Mouse (Mus musculus) E14TG2a.4 (cell line): ENCODE results near the gene Pigu.

ENCODE experiments used
- CTCF ChIP-seq: conservative IDR thresholded peaks from 2 replicates; pipeline ENCODE4 v1.5.1; 2014; ENCODE audit warnings: low read length
- NANOG ChIP-seq: IDR thresholded peaks from 2 replicates; pipeline ENCODE4 v1.6.1; 2014; ENCODE audit warnings: borderline replicate concordance, low read length, mixed read lengths

DNA sequence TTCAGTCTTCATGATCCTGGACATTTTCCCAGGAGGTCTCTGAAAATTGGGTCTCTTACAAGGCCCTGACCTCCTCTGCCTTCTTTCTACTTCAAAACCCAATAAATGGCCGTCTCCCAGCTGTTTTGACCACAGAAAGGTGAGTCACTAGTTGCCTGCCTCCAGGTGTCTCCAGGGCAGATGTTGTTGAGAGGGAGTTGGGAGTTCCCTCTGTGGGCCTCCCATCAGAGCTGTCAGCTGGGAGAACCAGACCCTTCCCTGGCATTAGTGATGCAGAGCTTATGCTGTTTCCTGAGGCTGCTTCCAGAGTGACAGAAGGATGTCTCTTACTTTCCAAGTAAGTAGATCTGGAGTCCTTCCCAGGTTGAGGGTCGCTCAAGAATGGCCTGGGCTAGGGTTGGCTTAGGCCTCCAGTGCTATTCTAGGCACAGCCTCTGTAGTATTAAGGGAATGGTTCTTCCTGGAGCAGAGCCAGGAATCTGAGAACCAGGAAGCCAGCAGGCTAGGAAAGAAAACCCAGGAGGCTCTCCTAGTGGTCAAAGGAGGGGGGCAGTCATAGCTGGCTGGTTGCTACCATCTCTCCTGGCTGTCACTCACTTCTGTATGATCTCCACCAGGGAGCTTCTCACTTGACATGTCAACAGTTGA is 25.7 kb upstream of the Pigu start:
- no peak for TF ChIP-seq CTCF
- no peak for TF ChIP-seq NANOG
